Mouse (Mus musculus): Measurements from ENCODE around the gene Zfp800.

Zfp800 gene

GRCm38 (mm10) chr6:28419673-28420072, 21.9 kb upstream of the Zfp800 start:
- H3K27me3 ChIP-seq (ENCODE audit: control insufficient read depth, insufficient read depth, low read length, poor library complexity, severe bottlenecking), result no peaks in the 10 kb centered on the region; the same call in 1 of the 2 replicates
- DNase-seq (ENCODE audit: low read depth, low spot score), result no peak
- H3K36me3 ChIP-seq (ENCODE audit: control insufficient read depth, insufficient read depth, low read length, poor library complexity, severe bottlenecking), result peaks cover 11% of the 10 kb centered on the region

- Histone ChIP-seq H3K27me3 (ENCODE audit: control insufficient read depth, insufficient read depth, low read length, poor library complexity, severe bottlenecking) (no peaks in the 10 kb centered on the region), H3K36me3 (ENCODE audit: control insufficient read depth, insufficient read depth, low read length, poor library complexity, severe bottlenecking) (peaks cover 11% of the 10 kb centered on the region)
- DNase-seq (ENCODE audit: low read depth, low spot score), result no peak
Measured at GRCm38 (mm10) chr6:28418449-28418848, 20.6 kb upstream of the Zfp800 start.

- H3K36me3 ChIP-seq (ENCODE audit: control insufficient read depth, insufficient read depth, low read length, poor library complexity, severe bottlenecking), result peaks cover 11% of the 10 kb centered on the region
- no peak for DNase-seq (ENCODE audit: low read depth, low spot score)
- no peaks in the 10 kb centered on the region for H3K27me3 ChIP-seq (ENCODE audit: control insufficient read depth, insufficient read depth, low read length, poor library complexity, severe bottlenecking)
Measured at GRCm38 (mm10) chr6:28416981-28417380, 19.2 kb upstream of the Zfp800 start.

GRCm38 (mm10) chr6:28411236-28411635, 13.4 kb upstream of the Zfp800 start:
- no peaks in the 10 kb centered on the region for H3K36me3 ChIP-seq (ENCODE audit: control insufficient read depth, insufficient read depth, low read length, poor library complexity, severe bottlenecking)

GRCm38 (mm10) chr6:28410053-28410452, 12.2 kb upstream of the Zfp800 start:
- Histone ChIP-seq H3K36me3 (ENCODE audit: control insufficient read depth, insufficient read depth, low read length, poor library complexity, severe bottlenecking) (no peaks in the 10 kb centered on the region), H3K27me3 (ENCODE audit: control insufficient read depth, insufficient read depth, low read length, poor library complexity, severe bottlenecking) (no peaks in the 10 kb centered on the region)
- DNase-seq (ENCODE audit: low read depth, low spot score), result no peak

More at GRCm38 (mm10) chr6:28411236-28411635, 13.4 kb upstream of the Zfp800 start:
- H3K27me3 ChIP-seq (ENCODE audit: control insufficient read depth, insufficient read depth, low read length, poor library complexity, severe bottlenecking), result no peaks in the 10 kb centered on the region
- DNase-seq (ENCODE audit: low read depth, low spot score), result no peak

- H3K36me3 ChIP-seq (ENCODE audit: control insufficient read depth, insufficient read depth, low read length, poor library complexity, severe bottlenecking), result no peaks in the 10 kb centered on the region
- no peaks in the 10 kb centered on the region for H3K27me3 ChIP-seq (ENCODE audit: control insufficient read depth, insufficient read depth, low read length, poor library complexity, severe bottlenecking)
- DNase-seq (ENCODE audit: low read depth, low spot score), result peak; percentile 49
Measured at GRCm38 (mm10) chr6:28399791-28400190, 2.0 kb upstream of the Zfp800 start.

- Histone ChIP-seq H3K36me3 (ENCODE audit: control insufficient read depth, insufficient read depth, low read length, poor library complexity, severe bottlenecking) (no peaks in the 10 kb centered on the region), H3K27me3 (ENCODE audit: control insufficient read depth, insufficient read depth, low read length, poor library complexity, severe bottlenecking) (no peaks in the 10 kb centered on the region)
- DNase-seq (ENCODE audit: low read depth, low spot score), result no peak
Measured at GRCm38 (mm10) chr6:28398726-28399125, 921 bp upstream of the Zfp800 start.

- H3K27me3 ChIP-seq (ENCODE audit: control insufficient read depth, insufficient read depth, low read length, poor library complexity, severe bottlenecking), result no peaks in the 10 kb centered on the region
- no peak for DNase-seq (ENCODE audit: low read depth, low spot score)
- no peaks in the 10 kb centered on the region for H3K36me3 ChIP-seq (ENCODE audit: control insufficient read depth, insufficient read depth, low read length, poor library complexity, severe bottlenecking)
Measured at GRCm38 (mm10) chr6:28396853-28397457, 850 bp downstream of the Zfp800 start.

- Histone ChIP-seq H3K36me3 (ENCODE audit: control insufficient read depth, insufficient read depth, low read length, poor library complexity, severe bottlenecking) (no peaks in the 10 kb centered on the region), H3K27me3 (ENCODE audit: control insufficient read depth, insufficient read depth, low read length, poor library complexity, severe bottlenecking) (no peaks in the 10 kb centered on the region)
- DNase-seq (ENCODE audit: low read depth, low spot score), result no peak
Measured at GRCm38 (mm10) chr6:28396051-28396852, 1.6 kb downstream of the Zfp800 start.

GRCm38 (mm10) chr6:28389038-28389437, 8.8 kb downstream of the Zfp800 start:
- no peaks in the 10 kb centered on the region for H3K36me3 ChIP-seq (ENCODE audit: control insufficient read depth, insufficient read depth, low read length, poor library complexity, severe bottlenecking)
- DNase-seq (ENCODE audit: low read depth, low spot score), result no peak
- no peaks in the 10 kb centered on the region for H3K27me3 ChIP-seq (ENCODE audit: control insufficient read depth, insufficient read depth, low read length, poor library complexity, severe bottlenecking)

GRCm38 (mm10) chr6:28385169-28385568, 12.6 kb downstream of the Zfp800 start:
- Histone ChIP-seq H3K36me3 (ENCODE audit: control insufficient read depth, insufficient read depth, low read length, poor library complexity, severe bottlenecking) (no peaks in the 10 kb centered on the region), H3K27me3 (ENCODE audit: control insufficient read depth, insufficient read depth, low read length, poor library complexity, severe bottlenecking) (no peaks in the 10 kb centered on the region)
- DNase-seq (ENCODE audit: low read depth, low spot score), result no peak

GRCm38 (mm10) chr6:28381983-28382382, 15.8 kb downstream of the Zfp800 start:
- peak; percentile 35 for DNase-seq (ENCODE audit: low read depth, low spot score)
- Histone ChIP-seq H3K36me3 (ENCODE audit: control insufficient read depth, insufficient read depth, low read length, poor library complexity, severe bottlenecking) (no peaks in the 10 kb centered on the region), H3K27me3 (ENCODE audit: control insufficient read depth, insufficient read depth, low read length, poor library complexity, severe bottlenecking) (no peaks in the 10 kb centered on the region)

GRCm38 (mm10) chr6:28369966-28370683, 27.7 kb downstream of the Zfp800 start:
- Histone ChIP-seq H3K36me3 (ENCODE audit: control insufficient read depth, insufficient read depth, low read length, poor library complexity, severe bottlenecking) (no peaks in the 10 kb centered on the region), H3K27me3 (ENCODE audit: control insufficient read depth, insufficient read depth, low read length, poor library complexity, severe bottlenecking) (no peaks in the 10 kb centered on the region)
- DNase-seq (ENCODE audit: low read depth, low spot score), result no peak

GRCm38 (mm10) chr6:28367575-28367974, 30.2 kb downstream of the Zfp800 start:
- no peaks in the 10 kb centered on the region for H3K36me3 ChIP-seq (ENCODE audit: control insufficient read depth, insufficient read depth, low read length, poor library complexity, severe bottlenecking)
- DNase-seq (ENCODE audit: low read depth, low spot score), result no peak
- H3K27me3 ChIP-seq (ENCODE audit: control insufficient read depth, insufficient read depth, low read length, poor library complexity, severe bottlenecking), result no peaks in the 10 kb centered on the region

GRCm38 (mm10) chr6:28351066-28351465, 46.7 kb downstream of the Zfp800 start:
- H3K36me3 ChIP-seq (ENCODE audit: control insufficient read depth, insufficient read depth, low read length, poor library complexity, severe bottlenecking), result no peaks in the 10 kb centered on the region
- no peak for DNase-seq (ENCODE audit: low read depth, low spot score)
- H3K27me3 ChIP-seq (ENCODE audit: control insufficient read depth, insufficient read depth, low read length, poor library complexity, severe bottlenecking), result no peaks in the 10 kb centered on the region

All from splenic B cell, adult 2 months (primary cell).